Mouse (Mus musculus) kidney, embryonic 15.5 days (tissue): ENCODE measurements around the gene M6pr. TPM values are rescaled to one million over a fixed set of nuclear protein-coding genes. Genes with fewer than 3 reads are reported as not detected.
"Not testable (repeated sequence)": the region's sequence is repeated elsewhere in the genome, so short reads cannot be mapped to it uniquely, and the experiment has no call there.

Experiments
- ATAC-seq: fragments of 200-750 bp; cut with Nextera tagmentation; replicated peaks from 2 replicates; pipeline ENCODE4 v1.8.0; 2017; ENCODE audit warnings: moderate TSS enrichment; ENCODE audit not compliant: low FRiP score
- H3K27ac ChIP-seq: fragments of 300-500 bp; sonication (generic); 2 replicates; pipeline ENCODE4 v1.5.1; 2015; ENCODE audit warnings: mild to moderate bottlenecking, inconsistent platforms
- H3K27me3 ChIP-seq: fragments of 300-500 bp; sonication (generic); 2 replicates; pipeline ENCODE4 v1.6.1; 2015; ENCODE audit warnings: inconsistent platforms
- H3K36me3 ChIP-seq: fragments of 300-500 bp; sonication (generic); 2 replicates; pipeline ENCODE4 v1.6.1; 2015; ENCODE audit warnings: inconsistent platforms
- H3K4me1 ChIP-seq: fragments of 300-500 bp; sonication (generic); 2 replicates; pipeline ENCODE4 v1.6.1; 2015; ENCODE audit warnings: inconsistent platforms
- H3K4me2 ChIP-seq: fragments of 300-500 bp; sonication (generic); 2 replicates; pipeline ENCODE4 v1.6.1; 2015; ENCODE audit warnings: moderate library complexity, mild to moderate bottlenecking, inconsistent platforms
- H3K4me3 ChIP-seq: fragments of 300-500 bp; sonication (generic); replicated peaks from 2 replicates; pipeline ENCODE4 v1.5.1; 2015; ENCODE audit warnings: mild to moderate bottlenecking, inconsistent platforms
- H3K9ac ChIP-seq: fragments of 300-500 bp; sonication (generic); 2 replicates; pipeline ENCODE4 v1.6.1; 2015; ENCODE audit warnings: mild to moderate bottlenecking, inconsistent platforms
- H3K9me3 ChIP-seq: fragments of 300-500 bp; sonication (generic); replicated peaks from 2 replicates; pipeline ENCODE4 v1.6.1; 2016; ENCODE audit warnings: inconsistent platforms
- WGBS: fragments of 180-500 bp; shearing (Covaris S2); methylation state at CpG from one replicate; pipeline ENCODE4 v1.1.7; 2015; ENCODE audit warnings: mixed read lengths; 5-methylcytosine and 5-hydroxymethylcytosine counted together
- polyA plus RNA-seq: library from polyadenylated mRNA; unstranded; fragments of >200 nt; fragmentation: Nextera tagmentation; extraction: Ambion mirVana; gene quantifications from 2 replicates; pipeline ENCODE4 v1.2.1, GENCODE M21; 2015

Gene M6pr
- polyA plus RNA-seq, 1 experiment from 2014 or later: 113 TPM

GRCm38 (mm10) chr6:122347326-122347725, 38.8 kb downstream of the M6pr start:
- H3K4me2 ChIP-seq, H3K27ac ChIP-seq, H3K27me3 ChIP-seq, H3K36me3 ChIP-seq, H3K9me3 ChIP-seq, H3K4me3 ChIP-seq, H3K9ac ChIP-seq, ATAC-seq: not testable (repeated sequence)
- peaks cover 19% of the 10 kb centered on the region for H3K4me1 ChIP-seq
- WGBS: 75% methylated on average over 1 of the region's 1 CpGs

- H3K4me3 ChIP-seq: no peak overlapping the region
- no peaks in the 10 kb centered on the region for H3K36me3 ChIP-seq
- H3K27me3 ChIP-seq: no peaks in the 10 kb centered on the region
- no peak overlapping the region for H3K9ac ChIP-seq
- no peak for ATAC-seq
- H3K4me1 ChIP-seq: no peaks in the 10 kb centered on the region
- no peak overlapping the region for H3K27ac ChIP-seq
- WGBS: 66% methylated on average over 9 of the region's 9 CpGs
- no peaks in the 10 kb centered on the region for H3K9me3 ChIP-seq
- H3K4me2 ChIP-seq: no peak overlapping the region
These were observed 47.4 kb downstream of the M6pr start for GRCm38 (mm10) chr6:122355909-122356308.

GRCm38 (mm10) chr6:122357089-122357488, 48.6 kb downstream of the M6pr start:
- Histone ChIP-seq H3K9me3 (no peaks in the 10 kb centered on the region), H3K4me3 (no peak overlapping the region), H3K36me3 (no peaks in the 10 kb centered on the region), H3K4me1 (no peaks in the 10 kb centered on the region), H3K4me2 (no peak overlapping the region), H3K9ac (no peak overlapping the region), H3K27me3 (no peaks in the 10 kb centered on the region), H3K27ac (no peak overlapping the region)
- WGBS: 88% methylated on average over 1 of the region's 1 CpGs
- ATAC-seq: no peak

- Histone ChIP-seq H3K4me2 (no peak overlapping the region), H3K36me3 (no peaks in the 10 kb centered on the region), H3K4me3 (no peak overlapping the region), H3K9me3 (no peaks in the 10 kb centered on the region), H3K27me3 (no peaks in the 10 kb centered on the region), H3K27ac (no peak overlapping the region), H3K9ac (no peak overlapping the region), H3K4me1 (no peaks in the 10 kb centered on the region)
- no peak for ATAC-seq
- WGBS: 48% methylated on average over 3 of the region's 3 CpGs
These were observed 57.2 kb downstream of the M6pr start for GRCm38 (mm10) chr6:122365706-122366105.

- 62% methylated on average over 2 of the region's 2 CpGs for WGBS
- no peak for ATAC-seq
- H3K36me3 ChIP-seq: no peaks in the 10 kb centered on the region
- no peaks in the 10 kb centered on the region for H3K4me1 ChIP-seq
- no peak overlapping the region for H3K9ac ChIP-seq
- H3K27me3 ChIP-seq: no peaks in the 10 kb centered on the region
- no peaks in the 10 kb centered on the region for H3K9me3 ChIP-seq
- no peak overlapping the region for H3K4me3 ChIP-seq
- no peak overlapping the region for H3K4me2 ChIP-seq
- H3K27ac ChIP-seq: no peak overlapping the region
These were observed 57.8 kb downstream of the M6pr start for GRCm38 (mm10) chr6:122366287-122366686.

GRCm38 (mm10) chr6:122366976-122367375, 58.5 kb downstream of the M6pr start:
- ATAC-seq: no peak
- Histone ChIP-seq H3K4me1 (no peaks in the 10 kb centered on the region), H3K27me3 (no peaks in the 10 kb centered on the region), H3K27ac (no peak overlapping the region), H3K9ac (no peak overlapping the region), H3K4me3 (no peak overlapping the region), H3K36me3 (no peaks in the 10 kb centered on the region), H3K9me3 (no peaks in the 10 kb centered on the region), H3K4me2 (no peak overlapping the region)
- 60% methylated on average over 3 of the region's 3 CpGs for WGBS

Other genes starting within 250 kb of the M6pr start
- gene Klrg1, start 25.8 kb upstream of the M6pr start, polyA plus RNA-seq: not detected in 2 replicates
- 18.1 and 21.1 TPM in 2 replicates for gene Phc1, start 31.8 kb downstream of the M6pr start, polyA plus RNA-seq
- 15.3 and 16.2 TPM in 2 replicates for gene Rimklb, start 190.0 kb downstream of the M6pr start, polyA plus RNA-seq
- 23.4 and 32.8 TPM in 2 replicates for gene Mfap5, start 197.1 kb downstream of the M6pr start, polyA plus RNA-seq
- gene Aicda, start 245.1 kb downstream of the M6pr start, polyA plus RNA-seq: not detected in 2 replicates